Mouse (Mus musculus): Measurements from ENCODE around the gene Rpusd1. TPM values are rescaled to one million over a fixed set of nuclear protein-coding genes. Genes with fewer than 3 reads are reported as not detected.

Gene Rpusd1
- 0.95 to 2.5 TPM in 2 of 3 replicates, not detected in the other for total RNA-seq (2017)

- peak; percentile 92 for ATAC-seq (replicated peaks; ENCODE audit: insufficient number of reproducible peaks, low FRiP score, low TSS enrichment, poor library complexity, severe bottlenecking)
Observed at GRCm38 (mm10) chr17:25727265-25728008, at the start of gene Rpusd1, which contains the start of gene Chtf18. Gene Rpusd1 (plus strand): TSS chr17:25727670. Gene Chtf18 (minus strand): TSS chr17:25727419.

DNA sequence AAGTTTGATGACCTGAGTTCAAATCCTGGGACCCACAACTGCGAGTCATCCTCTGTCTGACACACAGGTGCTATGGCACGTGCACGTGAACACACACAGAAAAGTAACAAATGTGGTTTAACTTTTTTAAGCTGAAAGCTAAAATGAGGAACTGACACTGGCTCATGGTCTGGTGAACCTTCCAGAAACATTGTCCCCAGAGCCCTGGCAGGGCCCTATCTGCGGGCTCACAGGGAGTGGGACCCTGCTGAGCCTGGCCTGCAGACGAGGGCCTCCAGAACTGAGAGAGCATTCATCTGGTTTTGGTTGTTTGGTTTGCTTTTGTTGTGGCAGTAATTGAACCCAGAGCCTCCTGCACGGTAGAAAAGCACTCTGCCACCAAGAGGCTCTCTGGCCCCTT is 49.5 kb upstream of the Rpusd1 start:
- no peak for ATAC-seq (replicated peaks; ENCODE audit: insufficient number of reproducible peaks, low FRiP score, low TSS enrichment, poor library complexity, severe bottlenecking)

GRCm38 (mm10) chr17:25679818-25680217 is 47.7 kb upstream of the Rpusd1 start:
- no peak for ATAC-seq (replicated peaks; ENCODE audit: insufficient number of reproducible peaks, low FRiP score, low TSS enrichment, poor library complexity, severe bottlenecking)

GRCm38 (mm10) chr17:25681636-25682035 is 45.8 kb upstream of the Rpusd1 start:
- ATAC-seq (replicated peaks; ENCODE audit: insufficient number of reproducible peaks, low FRiP score, low TSS enrichment, poor library complexity, severe bottlenecking), result no peak

GRCm38 (mm10) chr17:25686323-25686722 is 41.1 kb upstream of the Rpusd1 start:
- ATAC-seq (replicated peaks; ENCODE audit: insufficient number of reproducible peaks, low FRiP score, low TSS enrichment, poor library complexity, severe bottlenecking), result no peak

- ATAC-seq (replicated peaks; ENCODE audit: insufficient number of reproducible peaks, low FRiP score, low TSS enrichment, poor library complexity, severe bottlenecking), result no peak
Observed at GRCm38 (mm10) chr17:25688922-25689321, 38.5 kb upstream of the Rpusd1 start.

DNA sequence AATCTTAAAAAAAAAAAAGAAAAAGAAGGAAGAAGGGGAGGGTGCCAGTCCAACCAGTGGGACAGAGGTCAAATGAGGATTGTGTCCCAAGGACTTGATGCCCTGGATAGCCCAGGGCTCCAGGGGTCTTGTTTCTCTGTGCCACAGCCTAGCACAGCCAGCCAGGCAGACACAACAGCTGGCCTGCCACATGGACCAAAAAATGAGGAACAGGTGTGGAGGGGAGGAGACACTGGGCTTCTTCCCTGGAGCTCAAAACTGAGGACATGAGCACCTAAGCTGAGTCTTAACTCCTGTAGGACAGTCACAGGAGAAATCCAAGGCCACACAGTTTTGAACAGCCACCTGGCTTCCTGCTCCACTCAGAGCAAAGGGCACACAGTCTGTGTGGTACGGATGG is 31.2 kb upstream of the Rpusd1 start:
- no peak for ATAC-seq (replicated peaks; ENCODE audit: insufficient number of reproducible peaks, low FRiP score, low TSS enrichment, poor library complexity, severe bottlenecking)

DNA sequence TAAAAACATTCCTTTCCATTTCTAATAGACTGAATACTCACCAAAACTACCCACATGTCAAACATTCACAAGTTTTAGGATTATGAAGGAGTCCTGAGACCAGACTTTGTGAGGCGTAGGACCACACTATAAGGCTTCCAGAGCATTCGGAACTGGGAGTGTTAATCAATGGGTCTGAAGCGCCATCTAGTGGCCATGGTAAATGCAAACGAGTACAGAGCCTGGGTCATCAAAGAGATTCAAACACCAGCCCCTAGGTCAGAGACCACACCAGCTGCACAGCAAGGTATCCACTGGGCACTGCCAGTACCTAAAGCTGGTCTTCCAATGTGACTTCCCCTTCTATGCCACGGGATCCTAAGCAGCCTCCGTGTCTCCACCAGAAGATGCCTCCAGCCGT is 29.0 kb upstream of the Rpusd1 start:
- ATAC-seq (replicated peaks; ENCODE audit: insufficient number of reproducible peaks, low FRiP score, low TSS enrichment, poor library complexity, severe bottlenecking), result peak; percentile 77

DNA sequence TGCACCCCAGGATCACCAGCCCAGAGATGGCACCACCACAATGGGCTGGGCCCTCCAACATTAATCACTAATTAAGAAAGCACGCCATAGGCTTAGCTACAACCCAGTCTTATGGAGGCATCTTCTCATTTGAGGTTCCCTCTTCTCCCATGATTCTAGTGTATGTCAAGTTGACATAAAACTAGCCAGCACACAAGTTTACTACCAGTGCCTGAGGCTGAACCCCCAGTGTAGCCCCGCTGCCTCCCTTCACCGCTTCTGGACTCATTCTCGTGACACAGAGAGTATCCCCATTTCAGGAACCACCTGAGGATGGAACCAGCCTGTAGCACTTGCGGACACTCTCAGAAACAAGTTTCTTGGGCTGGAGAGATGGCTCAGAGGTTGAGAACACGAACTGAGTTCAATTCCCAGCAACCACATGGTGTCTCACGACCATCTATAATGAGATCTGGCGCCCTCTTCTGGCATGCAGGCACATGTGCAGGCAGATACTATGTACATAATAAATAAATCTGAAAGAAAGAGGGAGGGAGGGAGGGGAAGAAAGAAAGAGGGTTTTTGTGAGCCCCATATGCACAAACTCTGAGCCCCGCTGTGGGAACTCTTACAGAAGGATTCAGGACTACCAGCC is 26.5 kb upstream of the Rpusd1 start:
- ATAC-seq (replicated peaks; ENCODE audit: insufficient number of reproducible peaks, low FRiP score, low TSS enrichment, poor library complexity, severe bottlenecking), result no peak

- ATAC-seq (replicated peaks; ENCODE audit: insufficient number of reproducible peaks, low FRiP score, low TSS enrichment, poor library complexity, severe bottlenecking), result no peak
Observed at GRCm38 (mm10) chr17:25709994-25710393, 17.5 kb upstream of the Rpusd1 start.

GRCm38 (mm10) chr17:25711136-25711535 is 16.3 kb upstream of the Rpusd1 start:
- no peak for ATAC-seq (replicated peaks; ENCODE audit: insufficient number of reproducible peaks, low FRiP score, low TSS enrichment, poor library complexity, severe bottlenecking)

- no peak for ATAC-seq (replicated peaks; ENCODE audit: insufficient number of reproducible peaks, low FRiP score, low TSS enrichment, poor library complexity, severe bottlenecking)
Observed at GRCm38 (mm10) chr17:25715627-25716026, 11.8 kb upstream of the Rpusd1 start.

DNA sequence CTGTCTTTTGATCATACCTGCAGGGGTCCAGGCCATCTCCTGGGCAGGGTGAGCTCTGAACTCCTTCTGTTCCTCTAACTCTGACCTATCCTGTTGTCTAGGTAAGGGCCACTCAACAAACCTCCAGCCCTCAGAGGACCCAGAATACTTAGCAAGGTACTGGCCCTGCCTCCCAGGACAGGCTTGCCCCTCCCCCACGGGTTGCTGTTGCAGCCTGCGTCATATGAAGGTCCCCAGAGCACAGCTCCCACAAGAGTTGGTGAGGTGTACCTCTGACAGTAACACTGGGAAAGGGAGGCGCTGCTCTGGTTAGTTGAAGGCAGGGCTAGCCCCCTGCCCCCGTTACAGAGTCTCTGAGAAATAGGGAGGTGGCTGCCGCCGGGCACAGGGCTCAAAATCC is 11.3 kb upstream of the Rpusd1 start:
- ATAC-seq (replicated peaks; ENCODE audit: insufficient number of reproducible peaks, low FRiP score, low TSS enrichment, poor library complexity, severe bottlenecking), result no peak

DNA sequence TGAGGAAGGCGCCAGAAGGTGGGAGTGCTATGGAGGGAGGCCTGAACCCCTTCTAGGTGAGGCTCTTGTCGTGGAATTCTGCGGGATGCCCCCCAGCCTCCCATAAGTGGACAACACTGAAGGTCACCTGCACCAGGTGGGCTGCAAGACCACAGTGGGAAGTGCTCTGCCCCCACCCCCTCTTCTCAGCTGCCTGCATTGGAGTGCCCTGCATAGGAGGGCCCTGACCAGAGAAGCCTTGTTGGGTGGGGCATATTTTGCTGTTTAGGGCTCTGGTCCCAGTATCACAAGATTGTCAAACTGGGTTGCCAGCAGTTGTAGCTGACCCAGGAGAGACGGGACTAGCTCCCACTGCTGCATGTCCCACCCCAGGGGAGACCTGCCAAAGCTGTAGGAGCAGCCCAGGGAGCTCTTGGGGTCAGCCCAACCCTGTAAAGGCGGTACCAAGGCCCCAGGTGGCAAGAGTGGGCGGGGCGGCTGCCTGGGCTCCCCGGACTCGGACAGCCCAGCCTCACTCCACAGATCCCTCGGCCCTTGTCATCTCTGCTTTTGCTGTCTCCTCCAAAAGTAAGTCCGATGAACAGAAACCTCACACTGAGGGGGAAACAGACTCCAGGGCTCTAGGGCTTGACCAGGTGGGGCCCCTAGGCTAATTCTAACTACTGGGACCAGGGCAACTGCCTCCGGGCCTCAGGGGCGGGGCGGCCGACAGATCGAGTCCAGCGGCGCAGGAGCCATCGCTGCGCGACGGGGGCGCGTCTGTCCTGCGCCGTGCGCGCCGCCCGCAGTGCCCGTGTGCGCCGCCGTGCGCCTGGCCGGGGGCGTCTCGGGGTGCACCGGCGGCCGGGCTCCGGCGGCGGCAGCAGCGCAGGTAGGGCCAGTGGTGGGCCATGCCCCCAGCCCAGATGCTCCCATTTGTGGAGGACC is 10.5 kb upstream of the Rpusd1 start, which contains the start of gene Gng13:
Gng13 (plus strand) TSS at position 461 of the 927 bp plus-strand sequence.
- ATAC-seq (replicated peaks; ENCODE audit: insufficient number of reproducible peaks, low FRiP score, low TSS enrichment, poor library complexity, severe bottlenecking), result no peak

GRCm38 (mm10) chr17:25717691-25718090 is 9.8 kb upstream of the Rpusd1 start:
- no peak for ATAC-seq (replicated peaks; ENCODE audit: insufficient number of reproducible peaks, low FRiP score, low TSS enrichment, poor library complexity, severe bottlenecking)

DNA sequence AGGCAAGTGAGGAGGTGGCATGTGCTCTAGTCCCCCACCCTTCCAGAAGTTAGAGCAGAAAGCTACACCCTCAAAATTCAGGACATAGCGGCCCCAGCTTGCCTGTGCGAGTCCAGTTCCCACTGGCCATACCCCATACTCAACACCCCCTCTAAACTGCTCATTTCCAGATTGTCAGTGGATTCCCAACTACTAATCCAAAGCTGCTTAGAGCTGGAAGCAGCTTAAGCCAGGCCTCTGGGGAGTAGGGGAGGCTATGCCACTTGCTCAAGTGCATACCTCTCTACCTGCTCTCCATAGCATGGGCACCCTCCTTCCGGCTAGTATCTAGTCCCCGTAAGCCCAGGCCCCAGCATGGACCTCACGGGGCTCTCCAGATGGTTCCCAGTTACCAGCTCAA is 6.0 kb upstream of the Rpusd1 start:
- ATAC-seq (replicated peaks; ENCODE audit: insufficient number of reproducible peaks, low FRiP score, low TSS enrichment, poor library complexity, severe bottlenecking), result no peak

DNA sequence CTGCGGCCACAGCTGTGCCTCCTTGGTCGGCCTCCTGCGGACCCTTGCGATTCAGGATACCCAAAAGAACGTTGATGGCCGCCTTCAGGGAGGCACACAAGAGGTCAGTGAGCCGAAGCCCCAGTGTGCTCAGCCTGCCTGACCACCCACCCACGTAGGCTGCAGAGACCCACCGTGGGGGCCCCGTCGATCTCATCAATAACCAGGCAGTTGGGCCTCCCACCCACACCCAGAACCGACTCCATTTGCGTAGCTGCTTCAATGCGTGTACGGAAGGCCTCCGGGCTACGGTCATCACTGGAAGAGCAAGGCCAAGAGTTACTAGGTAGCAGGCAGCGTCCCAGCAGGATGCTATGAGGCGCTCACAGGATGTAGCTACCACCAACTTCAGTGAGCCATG is 4.0 kb upstream of the Rpusd1 start:
- ATAC-seq (replicated peaks; ENCODE audit: insufficient number of reproducible peaks, low FRiP score, low TSS enrichment, poor library complexity, severe bottlenecking), result no peak

DNA sequence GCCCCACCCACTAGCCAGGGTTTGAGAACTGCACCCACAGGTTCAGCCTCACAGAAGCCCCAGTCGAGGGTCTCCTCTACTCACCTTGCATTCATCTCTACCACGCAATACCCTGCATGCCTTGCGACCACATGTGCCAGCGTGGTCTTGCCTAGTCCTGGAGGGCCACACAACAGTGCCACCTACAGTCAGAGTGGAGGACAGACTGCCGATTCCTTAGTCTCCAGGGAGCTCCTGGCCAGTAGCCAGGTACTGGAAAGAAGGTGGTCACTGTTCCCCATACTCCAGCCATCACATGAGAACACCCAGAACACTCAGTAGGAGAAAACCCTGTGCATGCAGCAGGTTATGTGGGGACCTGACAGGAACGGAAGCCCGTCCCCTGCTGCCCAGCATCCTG is 3.6 kb upstream of the Rpusd1 start:
- ATAC-seq (replicated peaks; ENCODE audit: insufficient number of reproducible peaks, low FRiP score, low TSS enrichment, poor library complexity, severe bottlenecking), result no peak

DNA sequence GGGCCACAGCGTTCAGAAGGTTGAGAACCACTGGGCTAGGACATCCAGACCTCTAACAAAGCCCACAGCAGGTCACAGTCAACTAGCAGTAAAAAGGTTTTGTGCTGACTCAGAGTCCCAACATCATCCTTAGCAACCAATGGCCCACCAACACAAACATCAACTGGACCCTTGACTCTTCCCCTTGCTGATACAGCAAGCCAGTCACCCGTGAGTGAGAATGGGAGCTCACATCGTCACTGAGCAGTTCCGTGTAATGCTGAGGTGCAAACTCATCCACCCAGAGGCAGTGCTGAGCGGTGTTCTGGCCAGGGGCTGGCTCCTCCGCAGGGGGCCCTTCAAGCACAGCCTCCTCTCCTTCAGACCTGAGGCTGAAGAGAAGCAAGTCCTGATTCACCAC is 2.2 kb upstream of the Rpusd1 start:
- no peak for ATAC-seq (replicated peaks; ENCODE audit: insufficient number of reproducible peaks, low FRiP score, low TSS enrichment, poor library complexity, severe bottlenecking)

DNA sequence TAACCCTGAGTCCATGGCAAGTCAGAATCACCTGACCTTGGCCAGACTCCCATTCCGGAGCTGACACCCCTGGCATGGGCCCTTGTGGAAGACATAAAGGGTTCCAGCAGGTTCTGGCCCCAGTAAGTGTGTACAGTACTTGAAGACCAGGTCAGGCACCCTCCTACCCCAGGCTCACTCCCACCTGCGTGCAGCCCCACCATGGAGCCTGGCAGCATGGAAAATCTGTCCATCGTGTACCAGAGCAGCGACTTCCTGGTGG is 470 bp downstream of the Rpusd1 start:
- ATAC-seq (replicated peaks; ENCODE audit: insufficient number of reproducible peaks, low FRiP score, low TSS enrichment, poor library complexity, severe bottlenecking), result no peak
